In the genomic region with DNA sequence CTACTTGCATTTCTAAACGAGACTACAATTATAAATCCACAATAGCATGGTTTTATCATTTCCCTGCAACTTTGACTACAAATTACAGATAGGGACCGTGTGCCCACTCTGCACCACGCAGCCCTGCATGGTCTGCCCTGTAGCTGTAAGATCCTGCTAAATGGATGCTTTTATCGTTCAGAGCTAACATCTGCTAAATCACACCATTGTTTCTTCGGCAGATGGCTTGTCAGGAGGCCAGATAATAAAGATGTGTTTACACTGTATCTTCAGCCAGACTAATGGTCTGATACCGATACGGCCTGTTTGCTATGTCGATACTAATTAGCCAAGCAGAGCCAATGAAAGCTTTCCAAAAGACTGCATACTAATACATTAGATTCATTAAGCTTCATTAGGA, we compare ENCODE assay signal across 13 mouse cellular contexts. TPM values are rescaled to one million over a fixed set of nuclear protein-coding genes. Genes with fewer than 3 reads are reported as not detected.
DNase-seq lines count a peak whose midpoint lies in the region; ATAC-seq lines count a peak whose summit lies in the region.
"Had no signal": no experiment of that assay in that cellular context is flagged by ENCODE, and none has a peak within 500 bp of the region (broad histone marks: within the 10 kb centered on the region; RNA-seq: fewer than 3 reads in every experiment).

No protein-coding gene starts in this region.

- H3K27me3 ChIP-seq in forebrain, embryonic 14.5 days (replicated peaks; ENCODE audit: control insufficient read depth, insufficient read depth, low read length), result no peaks in the 10 kb centered on the region
- H3K27me3 ChIP-seq: Patski had no signal

- H3K4me2 ChIP-seq in forebrain, embryonic 14.5 days (ENCODE audit: low read length), result no peak overlapping the region
- H3K4me2 ChIP-seq: liver, embryonic 11.5 days had no signal

- peak; percentile 30 to 68 for DNase-seq in layer of hippocampus, adult 18-20 months (ENCODE audit: low spot score in 2 of 2)
- no peak for DNase-seq in layer of hippocampus, postnatal 25 days (ENCODE audit: extremely low spot score in 1 of 2, low spot score in 1 of 2)
- peak; percentile 89 for DNase-seq in forebrain, embryonic 14.5 days (ENCODE audit: low spot score)
- peak; percentile 49 to 57 for DNase-seq in layer of hippocampus, adult 8-10 months (ENCODE audit: low spot score in 2 of 2)
- peak; percentile 89 for DNase-seq in retina, postnatal 1 day
- DNase-seq in cerebellum, postnatal 14 days, result no peak
- DNase-seq in urinary bladder, postnatal 36 days (ENCODE audit: low spot score in 2 of 2), result no peak
- DNase-seq: cerebellum, adult 11-12 months; heart, postnatal 36 days; kidney, adult 8-10 months; lung, postnatal 14 days had no signal

- WGBS in forebrain, embryonic 14.5 days, result 11% methylated on average over 8 of the region's 8 CpGs

- no peak overlapping the region for H3K9ac ChIP-seq in forebrain, embryonic 14.5 days (ENCODE audit: low read length)

- no peak overlapping the region for H3K4me3 ChIP-seq in forebrain, embryonic 14.5 days (ENCODE audit: low read depth, low read length)

- H3K4me1 ChIP-seq in forebrain, embryonic 14.5 days (ENCODE audit: control insufficient read depth, insufficient read depth, low read length), result peaks cover 36% of the 10 kb centered on the region

- no peaks in the 10 kb centered on the region for H3K9me3 ChIP-seq in forebrain, embryonic 14.5 days (replicated peaks; ENCODE audit: control insufficient read depth, low read length)

- H3K27ac ChIP-seq in forebrain, embryonic 14.5 days (ENCODE audit: low read depth, low read length), result peak overlapping the region; percentile 34; the same call in 1 of the 2 replicates

- ATAC-seq in forebrain, embryonic 14.5 days, result peak; percentile 83
- ATAC-seq: Patski had no signal

- 0 out of 2 replicates have a peak, but pooled peaks cover 8% of the 10 kb centered on the region for H3K36me3 ChIP-seq in forebrain, embryonic 14.5 days (ENCODE audit: control insufficient read depth, insufficient read depth, low read length)

RNA-seq across cellular contexts. Expression of gene Lrpprc, which starts 41.3 kb away (rescaled TPM):
- 10 to 100 TPM; 55.6 to 58.0 TPM for total RNA-seq in layer of hippocampus, adult 18-20 months (2021)
- 10 to 100 TPM; 60.3 to 61.0 TPM for total RNA-seq in layer of hippocampus, postnatal 25 days (2021)
- polyA plus RNA-seq in forebrain, embryonic 14.5 days (2014; fragmentation: Nextera tagmentation; extraction: Ambion mirVana), result 29.9 and 38.7 TPM in 2 replicates
- 10 to 100 TPM; 62.3 to 66.0 (median 63.4) TPM for total RNA-seq in layer of hippocampus, adult 8-10 months (2022)

Comparison
In these comparisons a context has a peak if more than half of its experiments do, and no peak if none do; other contexts are left out.
1. DNase-seq: peak in layer of hippocampus, adult 18-20 months (2 of 2), forebrain, embryonic 14.5 days (single experiment), layer of hippocampus, adult 8-10 months (2 of 2) and retina, postnatal 1 day (single experiment); none in layer of hippocampus, postnatal 25 days (0 of 2), cerebellum, postnatal 14 days (0 of 2) and urinary bladder, postnatal 36 days (0 of 2).